Mouse (Mus musculus): ENCODE results near the gene Timm22.

DNA sequence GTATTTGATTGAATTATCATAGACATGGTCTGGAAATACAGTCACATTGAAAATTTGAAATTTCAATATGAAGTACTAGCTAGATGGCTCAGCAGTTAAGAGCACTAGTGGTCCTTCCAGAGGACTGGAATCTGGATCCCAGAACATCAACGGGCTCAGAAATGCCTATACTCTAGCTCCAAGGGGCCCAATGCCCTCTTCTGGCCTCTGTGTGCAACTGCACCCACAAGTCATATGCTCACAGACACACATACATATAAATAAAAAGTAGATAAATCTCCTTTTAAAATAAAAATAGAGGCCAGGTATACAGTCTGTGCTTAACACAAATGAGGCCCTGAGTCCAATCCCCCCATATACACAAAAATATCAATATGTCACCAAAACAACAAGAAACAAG, 19.7 kb upstream of the Timm22 start:
- TF ChIP-seq CTCF (IDR thresholded peaks at IDR 0.05; ENCODE audit: extremely low read depth, insufficient read length, insufficient replicate concordance, low read depth, low read length): no peak
- TF ChIP-seq POLR2A (IDR thresholded peaks at IDR 0.05; ENCODE audit: low read depth, low read length): no peak
